Mouse (Mus musculus) heart, adult 11 months (tissue): Measurements from ENCODE around the gene Olfr291.

ENCODE experiments used
- DNase-seq: peaks from one replicate; pipeline ENCODE4 v3.0.0; 2022

Olfr291 gene

DNA sequence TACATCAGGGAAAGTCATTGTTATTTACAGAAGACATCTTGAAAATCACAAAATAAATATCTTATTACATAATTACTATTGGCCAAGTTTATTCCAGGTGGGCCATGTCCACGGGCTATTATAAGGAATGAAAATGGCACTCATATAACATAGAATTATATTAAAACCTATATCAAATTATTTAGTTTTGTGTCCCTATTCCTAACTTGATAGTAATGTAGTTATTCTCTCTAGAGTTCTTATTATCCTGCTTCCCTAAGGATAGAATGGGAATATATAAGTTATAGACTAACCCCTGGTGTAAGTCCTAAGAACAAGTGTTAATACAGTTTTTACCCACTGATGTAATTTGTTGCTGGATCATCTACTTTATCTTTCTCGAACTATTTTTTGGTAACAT is at the start of gene Olfr291:
Olfr291 (plus strand) TSS at position 301 of the 400 bp plus-strand sequence.
- no peak for DNase-seq

DNA sequence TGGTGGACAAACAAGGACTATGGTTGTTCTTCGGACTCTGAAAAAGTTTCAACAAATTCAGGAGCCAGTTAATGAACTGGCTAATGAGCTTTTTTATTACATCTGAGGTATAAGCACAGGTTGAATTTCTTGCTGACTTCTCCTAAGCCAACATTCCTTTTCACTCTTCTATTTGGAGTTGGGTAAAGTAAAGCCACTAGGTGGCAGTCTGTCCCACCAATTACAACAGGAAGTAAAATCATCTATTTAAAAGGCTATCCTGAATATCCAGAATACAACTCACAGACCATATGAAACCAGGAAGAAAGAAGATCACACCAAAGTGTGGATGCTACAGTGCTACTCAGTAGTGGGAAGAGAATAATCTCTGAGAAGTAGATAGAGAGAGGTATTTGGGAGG is 48.1 kb upstream of the Olfr291 start:
- no peak for DNase-seq

DNA sequence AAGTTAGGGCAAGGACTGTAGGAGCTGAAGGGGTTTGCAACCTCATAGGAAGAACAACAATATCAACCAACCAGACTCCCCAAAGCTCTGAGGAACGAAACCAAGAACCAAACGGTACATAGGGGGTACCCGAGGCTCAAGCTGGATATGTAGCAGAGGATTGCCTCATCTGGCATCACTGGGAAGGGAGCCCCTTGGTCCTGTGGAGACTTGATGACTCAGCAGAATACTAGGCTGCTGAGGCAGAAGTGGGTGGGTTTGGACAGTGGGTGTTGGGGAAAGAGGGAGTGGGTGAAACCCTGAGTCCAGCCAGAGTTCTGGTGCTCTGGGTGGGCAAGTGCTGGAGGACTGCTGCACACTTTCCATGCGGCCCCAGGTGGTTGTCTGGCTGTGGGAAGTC is 47.2 kb upstream of the Olfr291 start:
- DNase-seq, result no peak

DNA sequence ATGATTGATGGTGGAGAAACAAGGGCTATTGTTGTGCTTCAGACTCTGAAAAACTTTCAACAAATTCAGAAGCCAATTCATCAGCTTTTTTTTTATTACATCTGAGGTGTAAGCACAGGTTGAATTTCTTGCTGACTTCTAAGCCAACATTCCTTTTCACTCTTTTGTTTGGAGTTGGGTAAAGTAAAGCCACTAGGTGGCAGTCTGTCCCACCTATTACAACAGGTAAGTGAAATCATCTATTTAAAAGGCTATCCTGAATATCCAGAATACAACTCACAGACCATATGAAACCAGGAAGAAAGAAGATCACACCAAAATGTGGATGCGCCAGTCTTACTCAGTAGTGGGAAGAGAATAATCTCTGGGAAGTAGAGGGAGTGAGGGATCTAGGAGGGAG is 31.2 kb downstream of the Olfr291 start:
- no peak for DNase-seq
